Mouse (Mus musculus) spleen, adult 2 months (tissue): ENCODE data around the gene Foxo3.

Source experiments
- CTCF ChIP-seq: fragments of 200-500 bp; IDR thresholded peaks from 2 replicates; pipeline ENCODE4 v1.5.1; 2011; ENCODE audit warnings: mild to moderate bottlenecking, inconsistent platforms; ENCODE audit not compliant: insufficient read depth, insufficient read length, insufficient replicate concordance; ENCODE audit errors: extremely low read depth
- POLR2A ChIP-seq: fragments of 200-500 bp; IDR thresholded peaks from 2 replicates; pipeline ENCODE4 v1.6.1; 2011; ENCODE audit warnings: low read depth, low read length, inconsistent platforms

DNA sequence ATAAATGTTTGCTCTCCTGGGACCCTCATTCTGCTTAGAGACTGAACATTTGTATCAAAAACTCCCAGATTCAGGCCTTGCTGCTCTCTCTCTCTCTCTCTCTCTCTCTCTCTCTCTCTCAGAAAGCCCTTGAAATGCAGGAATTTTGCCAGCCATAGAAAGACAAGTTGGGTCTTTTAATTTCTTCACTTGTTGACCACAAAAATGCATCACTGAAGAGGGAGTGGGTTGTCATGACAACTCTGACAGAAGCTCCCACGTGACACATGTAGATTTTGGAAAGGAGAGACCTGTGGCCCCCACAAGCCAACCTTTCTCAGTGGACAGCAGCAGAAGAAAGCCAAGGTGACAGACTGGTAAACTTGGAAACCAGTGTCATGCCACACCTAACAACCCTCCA is 11.1 kb upstream of the Foxo3 start:
- no peak for TF ChIP-seq CTCF
- TF ChIP-seq POLR2A: no peak
